8 mouse cellular contexts compared by ENCODE assay signal in genomic region chr11:87778100-87778765, GRCm38 (mm10). TPM values are rescaled to one million over a fixed set of nuclear protein-coding genes. Genes with fewer than 3 reads are reported as not detected.
DNase-seq lines count a peak whose midpoint lies in the region; ATAC-seq lines count a peak whose summit lies in the region.

No protein-coding gene starts in this region.

- peak overlapping the region; percentile 59 for H3K9ac ChIP-seq in hindbrain, embryonic 12.5 days

- 0 out of 2 replicates have a peak, but pooled peaks cover 8% of the 10 kb centered on the region for H3K36me3 ChIP-seq in hindbrain, embryonic 12.5 days

- 5% methylated on average over 32 of the region's 32 CpGs for WGBS in hindbrain, embryonic 12.5 days

- peaks cover 15% of the 10 kb centered on the region for H3K4me1 ChIP-seq in hindbrain, embryonic 12.5 days

- no peak overlapping the region for H3K27ac ChIP-seq in hindbrain, embryonic 12.5 days

- H3K4me2 ChIP-seq in hindbrain, embryonic 12.5 days (replicated peaks): peak overlapping the region; percentile 62

- H3K9me3 ChIP-seq in hindbrain, embryonic 12.5 days (replicated peaks): no peaks in the 10 kb centered on the region

- peak overlapping the region; percentile 29 for H3K4me3 ChIP-seq in hindbrain, embryonic 12.5 days

- ATAC-seq in hindbrain, embryonic 12.5 days (ENCODE audit: low FRiP score): peak; percentile 70

- peaks cover 27% of the 10 kb centered on the region; the same call in 1 of the 2 replicates for H3K27me3 ChIP-seq in hindbrain, embryonic 12.5 days

- peak; percentile 16 for DNase-seq in thymus, postnatal 0 days (ENCODE audit: low spot score)
- no peak for DNase-seq in thymus, postnatal 10 days (ENCODE audit: low spot score in 2 of 2)
- peak; percentile 58 for DNase-seq in embryo, embryonic 11.5 days (ENCODE audit: low read depth, low spot score)
- peak; percentile 67 to 74 for DNase-seq in layer of hippocampus, postnatal 10 days (ENCODE audit: low spot score in 2 of 2)
- peak; percentile 86 for DNase-seq in lung, postnatal 10 days
- DNase-seq in retina, postnatal 1 day: peak; percentile 87
- DNase-seq in spleen, postnatal 36 days (ENCODE audit: low spot score in 2 of 2): no peak

RNA-seq across cellular contexts. Expression of gene Mpo, which starts 15.1 kb away (rescaled TPM):
- 5.0 and 6.2 TPM in 2 replicates for polyA plus RNA-seq in thymus, postnatal 0 days (2015; fragmentation: Nextera tagmentation; extraction: Ambion mirVana)
- polyA plus RNA-seq in hindbrain, embryonic 12.5 days (2016; fragmentation: Nextera tagmentation; extraction: Ambion mirVana): 1.7 and 2.3 TPM in 2 replicates
- under 1 TPM; 0.48 to 0.62 TPM for total RNA-seq in layer of hippocampus, postnatal 10 days (2021)

RNA-seq across cellular contexts. Expression of gene Tspoap1, which starts 17.9 kb away (rescaled TPM):
- 2.6 and 4.0 TPM in 2 replicates for polyA plus RNA-seq in thymus, postnatal 0 days (2015; fragmentation: Nextera tagmentation; extraction: Ambion mirVana)
- polyA plus RNA-seq in hindbrain, embryonic 12.5 days (2016; fragmentation: Nextera tagmentation; extraction: Ambion mirVana): 30.5 and 32.7 TPM in 2 replicates
- 100 to 1,000 TPM; 149 to 174 TPM for total RNA-seq in layer of hippocampus, postnatal 10 days (2021)

RNA-seq across cellular contexts. Expression of gene Supt4a, which starts 40.9 kb away (rescaled TPM):
- 425 and 454 TPM in 2 replicates for polyA plus RNA-seq in thymus, postnatal 0 days (2015; fragmentation: Nextera tagmentation; extraction: Ambion mirVana)
- polyA plus RNA-seq in hindbrain, embryonic 12.5 days (2016; fragmentation: Nextera tagmentation; extraction: Ambion mirVana): 129 and 141 TPM in 2 replicates
- total RNA-seq in layer of hippocampus, postnatal 10 days (2021): 10 to 100 TPM; 56.1 to 59.9 TPM

RNA-seq across cellular contexts. Expression of gene Lpo, which starts 49.9 kb away (rescaled TPM):
- 6.4 and 8.4 TPM in 2 replicates for polyA plus RNA-seq in thymus, postnatal 0 days (2015; fragmentation: Nextera tagmentation; extraction: Ambion mirVana)
- polyA plus RNA-seq in hindbrain, embryonic 12.5 days (2016; fragmentation: Nextera tagmentation; extraction: Ambion mirVana): 0.53 and 0.79 TPM in 2 replicates
- under 1 TPM; 0.62 to 0.87 TPM for total RNA-seq in layer of hippocampus, postnatal 10 days (2021)

Comparison
In these comparisons a context has a peak if more than half of its experiments do, and no peak if none do; other contexts are left out.
1. DNase-seq: peak in thymus, postnatal 0 days (single experiment), embryo, embryonic 11.5 days (single experiment), layer of hippocampus, postnatal 10 days (2 of 2), lung, postnatal 10 days (single experiment) and retina, postnatal 1 day (single experiment); none in thymus, postnatal 10 days (0 of 2) and spleen, postnatal 36 days (0 of 2).